Mouse (Mus musculus): ENCODE results near the gene Cd300a.

DNA sequence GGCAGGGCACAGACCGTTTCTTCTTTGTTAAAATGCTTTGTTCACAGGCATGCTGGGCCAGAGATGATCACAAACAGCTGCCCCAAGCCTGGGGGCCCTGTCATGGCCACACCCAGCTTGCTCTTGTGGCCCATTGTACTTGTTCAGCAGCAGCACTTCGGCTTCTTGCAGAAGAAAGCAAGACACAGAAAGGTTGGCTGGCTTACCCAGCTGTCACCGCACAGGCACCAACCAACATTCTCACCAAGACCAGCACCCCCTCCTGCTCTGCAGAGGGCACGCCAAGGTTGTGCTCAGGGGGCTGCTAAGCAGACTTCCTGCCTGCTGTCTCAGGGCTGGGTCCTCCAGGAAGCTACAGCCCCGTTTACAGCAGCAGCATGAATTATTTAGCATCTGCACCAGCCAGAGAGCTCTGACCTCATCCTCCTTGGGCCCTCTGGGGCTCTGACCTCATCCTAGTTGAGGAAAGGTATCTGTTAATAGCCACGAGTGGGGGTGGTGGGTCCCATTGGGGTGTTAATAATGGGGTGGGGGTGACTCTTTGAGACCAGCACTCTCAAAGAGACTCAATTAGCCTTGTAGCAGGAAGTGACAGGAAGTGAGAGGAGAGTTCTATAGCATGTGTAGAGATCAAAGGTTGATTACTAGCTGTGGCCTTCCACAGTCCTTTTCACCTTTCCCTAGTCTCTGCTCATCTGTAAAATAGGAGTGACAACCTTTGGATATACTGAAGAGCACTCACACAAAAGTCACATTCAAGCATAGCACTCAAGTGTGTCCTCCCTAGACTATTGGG lies 16.6 kb upstream of the Cd300a start:
- TF ChIP-seq POLR2A (IDR thresholded peaks at IDR 0.05; ENCODE audit: borderline replicate concordance, low read depth, low read length), result no peak
- TF ChIP-seq CTCF (IDR thresholded peaks at IDR 0.05; ENCODE audit: low read depth, low read length), result no peak

All from bone marrow macrophage, adult 2 months (primary cell).